Mouse (Mus musculus): ENCODE results near the gene Cdh24.

- no peak for TF ChIP-seq POLR2A (IDR thresholded peaks at IDR 0.05; ENCODE audit: insufficient read depth, low read depth, low read length)
- no peak for TF ChIP-seq CTCF (IDR thresholded peaks at IDR 0.05; ENCODE audit: insufficient read depth, low read depth, low read length)
Measured at GRCm38 (mm10) chr14:54609245-54609644, 31.9 kb downstream of the Cdh24 start.

Data from olfactory bulb, adult 2 months (tissue).